Mouse (Mus musculus) MEL (cell line): ENCODE measurements around the gene Bnipl. TPM values are rescaled to one million over a fixed set of nuclear protein-coding genes. Genes with fewer than 3 reads are reported as not detected.

Source experiments
- DNase-seq: peaks from one replicate; pipeline ENCODE4 v3.0.0; 2011; ENCODE audit warnings: low read depth, low spot score
- H3K27ac ChIP-seq: 2 replicates; pipeline ENCODE4 v1.5.1; 2012; ENCODE audit warnings: low read depth, mild to moderate bottlenecking, control low read depth, low read length, moderate library complexity; ENCODE audit not compliant: control insufficient read depth
- H3K27me3 ChIP-seq, 2 experiments: fragments of 150-350 bp in 1 of 2; sonication (generic) in 1 of 2; 2 replicates each; pipeline ENCODE4 v1.6.1; 2012; ENCODE audit warnings: low read length in 2 of 2, mild to moderate bottlenecking in 2 of 2, improper control_type of control experiment in 1 of 2, moderate library complexity in 1 of 2; ENCODE audit not compliant: insufficient read depth in 2 of 2, control insufficient read depth in 1 of 2
- H3K36me3 ChIP-seq, 2 experiments: 2 replicates each; pipeline ENCODE4 v1.6.1; 2012 to 2014; ENCODE audit warnings: low read length in 2 of 2, improper control_type of control experiment in 1 of 2, inconsistent platforms in 1 of 2, mild to moderate bottlenecking in 1 of 2; ENCODE audit not compliant: insufficient read depth in 2 of 2, control insufficient read depth in 1 of 2
- H3K4me1 ChIP-seq, 2 experiments: fragments of 150-350 bp in 1 of 2; sonication (generic) in 1 of 2; 2 replicates each; pipeline ENCODE4 v1.6.1; 2012; ENCODE audit warnings: low read length in 2 of 2, improper control_type of control experiment in 1 of 2, mild to moderate bottlenecking in 1 of 2; ENCODE audit not compliant: insufficient read depth in 2 of 2, control insufficient read depth in 1 of 2
- H3K4me3 ChIP-seq, 2 experiments: fragments of 150-350 bp in 1 of 2; sonication (generic) in 1 of 2; 2 replicates each; pipeline ENCODE4 v1.5.1; 2012; ENCODE audit warnings: low read depth in 2 of 2, low read length in 2 of 2, mild to moderate bottlenecking in 2 of 2, moderate library complexity in 2 of 2, control low read depth in 1 of 2, improper control_type of control experiment in 1 of 2; ENCODE audit not compliant: control insufficient read depth in 1 of 2, insufficient read depth in 1 of 2
- H3K79me2 ChIP-seq: 2 replicates; pipeline ENCODE4 v1.6.1; 2012; ENCODE audit warnings: mild to moderate bottlenecking, low read length, moderate library complexity; ENCODE audit not compliant: control insufficient read depth, poor library complexity, insufficient read depth
- H3K9ac ChIP-seq: 2 replicates; pipeline ENCODE4 v1.6.1; 2012; ENCODE audit warnings: low read depth, mild to moderate bottlenecking, control low read depth, low read length, moderate library complexity; ENCODE audit not compliant: control insufficient read depth, poor library complexity, severe bottlenecking
- H3K9me3 ChIP-seq: fragments of 150-350 bp; sonication (generic); replicated peaks from 2 replicates; pipeline ENCODE4 v1.6.1; 2012; ENCODE audit warnings: mild to moderate bottlenecking, low read length, improper control_type of control experiment, moderate library complexity; ENCODE audit not compliant: insufficient read depth
- CHD1 ChIP-seq: IDR thresholded peaks from 2 replicates; pipeline ENCODE4 v1.6.1; 2012; ENCODE audit warnings: low read depth, mild to moderate bottlenecking, inconsistent platforms, low read length, improper control_type of control experiment
- ELF1 ChIP-seq: IDR thresholded peaks from 2 replicates; pipeline ENCODE4 v1.6.1; 2014; ENCODE audit warnings: low read depth, mild to moderate bottlenecking, inconsistent platforms, low read length, improper control_type of control experiment, moderate library complexity
- EP300 ChIP-seq, 2 experiments: IDR thresholded peaks; 2 replicates each; pipeline ENCODE4 v1.6.1; 2011; ENCODE audit warnings: improper control_type of control experiment in 2 of 2, low read length in 2 of 2, low read depth in 1 of 2, mild to moderate bottlenecking in 1 of 2
- JUND ChIP-seq: IDR thresholded peaks from 2 replicates; pipeline ENCODE4 v1.6.1; 2011; ENCODE audit warnings: low read depth, mild to moderate bottlenecking, improper control_type of control experiment, low read length
- KAT2A ChIP-seq: conservative IDR thresholded peaks from 2 replicates; pipeline ENCODE4 v1.6.1; 2012; ENCODE audit warnings: low read depth, low read length, improper control_type of control experiment, inconsistent platforms
- MAFK ChIP-seq: IDR thresholded peaks from 2 replicates; pipeline ENCODE4 v1.6.1; 2011; ENCODE audit warnings: low read depth, mild to moderate bottlenecking, low read length, improper control_type of control experiment, borderline replicate concordance
- MAZ ChIP-seq: IDR thresholded peaks from 2 replicates; pipeline ENCODE4 v1.6.1; 2012; ENCODE audit warnings: low read depth, mild to moderate bottlenecking, inconsistent platforms, low read length, improper control_type of control experiment
- MYC ChIP-seq: IDR thresholded peaks from 2 replicates; pipeline ENCODE4 v1.6.1; 2011; ENCODE audit warnings: low read depth, mild to moderate bottlenecking, low read length, improper control_type of control experiment, moderate library complexity
- NELFE ChIP-seq: IDR thresholded peaks from 2 replicates; pipeline ENCODE4 v1.6.1; 2011; ENCODE audit warnings: low read depth, low read length, improper control_type of control experiment
- POLR2AphosphoS5 ChIP-seq: IDR thresholded peaks from 2 replicates; pipeline ENCODE4 v1.6.1; 2012; ENCODE audit warnings: low read depth, borderline replicate concordance, mild to moderate bottlenecking, inconsistent platforms, low read length, moderate library complexity, mixed read lengths
- RCOR1 ChIP-seq: IDR thresholded peaks from 2 replicates; pipeline ENCODE4 v1.6.1; 2012; ENCODE audit warnings: low read depth, mild to moderate bottlenecking, inconsistent platforms, low read length, improper control_type of control experiment
- SIN3A ChIP-seq: IDR thresholded peaks from 2 replicates; pipeline ENCODE4 v1.6.1; 2012; ENCODE audit warnings: low read length, improper control_type of control experiment, inconsistent platforms
- SMC3 ChIP-seq: IDR thresholded peaks from 2 replicates; pipeline ENCODE4 v1.6.1; 2011; ENCODE audit warnings: low read depth, low read length, improper control_type of control experiment
- TBP ChIP-seq: IDR thresholded peaks from 2 replicates; pipeline ENCODE4 v1.8.0; 2011; ENCODE audit warnings: low read depth, low read length, improper control_type of control experiment
- TCF12 ChIP-seq: IDR thresholded peaks from 2 replicates; pipeline ENCODE4 v1.6.1; 2014; ENCODE audit warnings: low read depth, mild to moderate bottlenecking, inconsistent platforms, low read length, improper control_type of control experiment, moderate library complexity
- UBTF ChIP-seq: IDR thresholded peaks from 2 replicates; pipeline ENCODE4 v1.6.1; 2012; ENCODE audit warnings: low read depth, mild to moderate bottlenecking, inconsistent platforms, low read length, improper control_type of control experiment, moderate library complexity, borderline replicate concordance; ENCODE audit not compliant: insufficient read depth
- USF2 ChIP-seq, 2 experiments: IDR thresholded peaks; 2 replicates each; pipeline ENCODE4 v1.6.1; 2011 to 2012; ENCODE audit warnings: improper control_type of control experiment in 2 of 2, low read length in 2 of 2, borderline replicate concordance in 1 of 2, inconsistent platforms in 1 of 2, low read depth in 1 of 2, mild to moderate bottlenecking in 1 of 2; ENCODE audit not compliant: insufficient read depth in 1 of 2
- ZMIZ1 ChIP-seq: IDR thresholded peaks from 2 replicates; pipeline ENCODE4 v1.6.1; 2012; ENCODE audit warnings: low read depth, mild to moderate bottlenecking, inconsistent platforms, low read length, improper control_type of control experiment, moderate library complexity
- polyA plus RNA-seq, 2 experiments: library from polyadenylated mRNA; stranded (reverse) in 1 of 2; unstranded in 1 of 2; fragments of >175 nt in 1 of 2; fragments of >200 nt in 1 of 2; gene quantifications; 2 replicates each; pipeline versions ENCODE4 v1.2.1 to v1.2.4; 2012; ENCODE audit warnings: low replicate concordance in 2 of 2, low read depth in 1 of 2; ENCODE audit not compliant: insufficient read length in 2 of 2, insufficient read depth in 1 of 2, missing spikeins in 1 of 2
- total RNA-seq: library from RNA; depleted of rRNA; stranded (reverse); fragments of 300-350 nt; gene quantifications from 2 replicates; pipeline ENCODE4 v1.2.3, GENCODE M21; 2012

Gene Bnipl
- total and polyA plus RNA-seq, 3 experiments = 0.19 to 0.43 TPM; not detected in 1

DNA sequence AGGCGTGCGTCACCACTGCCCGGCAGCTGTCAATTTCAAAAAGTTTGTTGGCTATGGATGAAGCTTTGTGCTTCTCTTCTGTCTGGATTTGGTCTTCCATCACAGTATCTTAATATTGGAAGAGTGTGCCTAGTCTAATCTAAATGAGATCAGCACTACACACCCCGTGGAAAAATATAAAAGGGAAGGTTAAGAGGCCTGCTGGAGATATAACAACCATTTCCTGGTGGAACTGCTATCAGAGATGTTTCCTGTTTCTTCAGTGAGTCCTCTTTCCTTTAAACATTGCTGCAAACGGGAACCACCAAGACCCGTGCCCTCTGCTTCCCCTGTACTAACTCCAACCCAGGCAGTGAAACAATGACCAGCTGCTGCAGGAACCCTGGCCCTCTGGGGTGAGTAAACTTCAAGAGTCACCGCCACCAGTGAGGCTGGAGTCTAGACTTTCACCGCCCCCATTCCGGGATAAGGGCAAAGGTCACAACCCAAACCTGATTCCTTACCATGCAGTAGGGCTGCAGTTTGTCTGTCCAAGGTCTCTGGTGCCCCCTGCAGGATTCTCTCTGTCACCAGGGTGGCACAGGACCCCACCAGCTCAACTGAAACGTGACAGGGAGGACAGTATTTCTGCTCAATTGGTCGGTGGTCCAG is 12.2 kb upstream of the Bnipl start (continued):
- 0 out of 2 replicates have a peak, but pooled peaks have one; percentile 54 for TF ChIP-seq MYC
- no peak for TF ChIP-seq TBP

DNA sequence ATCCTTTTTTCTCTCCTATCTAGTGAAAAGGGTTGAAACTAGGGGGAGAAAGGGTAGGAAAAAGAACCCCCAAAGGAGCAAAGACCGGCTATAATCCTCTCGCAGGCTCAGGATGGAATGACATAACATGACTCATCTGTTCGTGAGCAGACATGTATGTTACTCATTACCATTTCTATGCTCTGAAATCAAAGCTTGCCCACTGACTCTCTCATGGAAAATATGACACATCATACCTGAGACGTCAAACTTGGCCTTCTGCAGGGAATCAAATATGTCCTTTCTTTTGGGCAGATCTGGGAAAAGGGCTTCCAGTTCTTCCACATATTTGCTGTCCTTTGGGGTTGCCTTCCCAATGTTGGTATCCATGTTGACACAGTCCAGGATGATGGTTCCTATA is 11.0 kb upstream of the Bnipl start:
- Histone ChIP-seq H3K79me2 (no peaks in the 10 kb centered on the region), H3K4me3 (no peak overlapping the region), H3K36me3 (peaks cover 3 to 24% of the 10 kb centered on the region in 2 experiments; a peak in 3 of 4 replicates), H3K27ac (no peak overlapping the region), H3K4me1 (no peaks in the 10 kb centered on the region), H3K27me3 (no peaks in the 10 kb centered on the region), H3K9me3 (no peaks in the 10 kb centered on the region), H3K9ac (no peak overlapping the region)
- no peak for TF ChIP-seq NELFE
- no peak for DNase-seq

DNA sequence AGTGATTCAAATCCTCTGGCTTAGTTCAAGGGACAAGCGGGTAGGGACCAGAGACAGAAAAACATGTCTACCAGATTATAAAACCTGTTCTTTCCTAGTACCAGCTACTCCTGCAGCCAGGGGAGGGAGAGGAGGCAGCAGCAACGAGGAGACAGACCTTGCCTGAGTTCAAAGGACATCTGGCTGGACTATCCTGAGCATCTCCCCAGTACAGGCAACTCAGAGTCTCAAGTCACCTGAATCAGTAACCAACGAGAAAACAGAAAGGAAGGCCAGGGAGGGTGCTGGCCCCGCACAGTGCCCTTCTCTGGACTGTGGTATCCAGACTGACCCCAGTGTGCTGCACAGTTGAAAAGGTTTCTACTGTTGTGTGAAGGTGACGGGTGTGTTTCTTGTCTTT is 5.9 kb upstream of the Bnipl start:
- no peak overlapping the region for H3K9ac ChIP-seq
- no peak for DNase-seq
- no peak overlapping the region for H3K27ac ChIP-seq
- H3K9me3 ChIP-seq = no peaks in the 10 kb centered on the region
- H3K4me1 ChIP-seq = no peaks in the 10 kb centered on the region
- no peaks in the 10 kb centered on the region for H3K79me2 ChIP-seq
- H3K4me3 ChIP-seq = no peak overlapping the region
- no peaks in the 10 kb centered on the region for H3K27me3 ChIP-seq
- H3K36me3 ChIP-seq = peaks cover 0 to 22% of the 10 kb centered on the region in 2 experiments; a peak in 2 of 4 replicates
- TF ChIP-seq SMC3 = no peak
- TF ChIP-seq RCOR1 = no peak
- no peak for TF ChIP-seq EP300 (IDR thresholded peaks at IDR 0.05; ENCODE audit: low read depth in 1 of 2, low read length in 2 of 2)
- TF ChIP-seq USF2 (IDR thresholded peaks at IDR 0.05; ENCODE audit: borderline replicate concordance in 1 of 2, insufficient read depth in 1 of 2, low read depth in 1 of 2, low read length in 2 of 2) = no peak
- TF ChIP-seq ZMIZ1 = no peak
- no peak for TF ChIP-seq MAFK
- TF ChIP-seq CHD1 = no peak
- no peak for TF ChIP-seq POLR2AphosphoS5
- no peak for TF ChIP-seq UBTF
- TF ChIP-seq SIN3A = no peak
- TF ChIP-seq KAT2A = no peak
- no peak for TF ChIP-seq ELF1
- no peak for TF ChIP-seq JUND
- TF ChIP-seq NELFE = no peak
- TF ChIP-seq MAZ = no peak
- TF ChIP-seq TCF12 = no peak
- TF ChIP-seq, all 39 proteins: peak for 0
